Mouse (Mus musculus) spleen, postnatal 10 days (tissue): Measurements from ENCODE around the gene Gm10378.
"Not testable (repeated sequence)": the region's sequence is repeated elsewhere in the genome, so short reads cannot be mapped to it uniquely, and the experiment has no call there.

Source experiments
- DNase-seq, 2 experiments: peaks; one replicate each; pipeline ENCODE4 v3.0.0; 2021 to 2022; ENCODE audit warnings: low spot score in 2 of 2

The Gm10378 gene

GRCm38 (mm10) chr14:42655638-42656037, at the start of gene Gm10378:
Gene Gm10378 (plus strand): TSS chr14:42655938.
- not testable (repeated sequence) for DNase-seq

- not testable (repeated sequence) for DNase-seq
Measured at GRCm38 (mm10) chr14:42641817-42642216, 13.9 kb upstream of the Gm10378 start, which contains the start of gene Gm3633. Gene Gm3633 (minus strand): TSS chr14:42641917.
